Mouse (Mus musculus): Measurements from ENCODE around the gene Pf4. TPM values are rescaled to one million over a fixed set of nuclear protein-coding genes. Genes with fewer than 3 reads are reported as not detected.
"Not testable (repeated sequence)": the region's sequence is repeated elsewhere in the genome, so short reads cannot be mapped to it uniquely, and the experiment has no call there.

Pf4 gene
- total RNA-seq, 2 experiments from 2014 or later, result 7.0 to 12.9 TPM

- DNase-seq, result no peak
- intact Hi-C loops (cut with DNase I), result loop anchor here (5.0 kb wide), 1 partner anchor 124 kb away; no protein-coding TSS in a partner anchor
These were observed 13.7 kb downstream of the Pf4 start, which contains the start of gene Cxcl3 for GRCm38 (mm10) chr5:90785659-90786588. TSS of gene Cxcl3 (plus strand) at chr5:90786103.

- intact Hi-C loops (cut with DNase I), result loop anchor here (5.0 kb wide), 1 partner anchor 126 kb away; no protein-coding TSS in a partner anchor
- no peak for DNase-seq
These were observed 15.9 kb downstream of the Pf4 start for GRCm38 (mm10) chr5:90788114-90788513.

- intact Hi-C loops (cut with DNase I), result loop anchor here (5.0 kb wide), 1 partner anchor 127 kb away; no protein-coding TSS in a partner anchor
- DNase-seq, result no peak
These were observed 17.3 kb downstream of the Pf4 start for GRCm38 (mm10) chr5:90789306-90790073.

GRCm38 (mm10) chr5:90790074-90790502 lies 17.9 kb downstream of the Pf4 start:
- intact Hi-C loops (cut with DNase I), result no loop called here

GRCm38 (mm10) chr5:90794195-90794625 lies 22.0 kb downstream of the Pf4 start, which contains the start of gene Cxcl15:
TSS of gene Cxcl15 (plus strand) at chr5:90794534.
- DNase-seq, result no peak
- intact Hi-C loops (cut with DNase I), result no loop called here

More at GRCm38 (mm10) chr5:90790074-90790502, 17.9 kb downstream of the Pf4 start:
- DNase-seq, result no peak

GRCm38 (mm10) chr5:90795392-90795791 lies 23.2 kb downstream of the Pf4 start:
- intact Hi-C loops (cut with DNase I); DNase-seq: not testable (repeated sequence)

GRCm38 (mm10) chr5:90804574-90804973 lies 32.3 kb downstream of the Pf4 start:
- intact Hi-C loops (cut with DNase I), result no loop called here
- DNase-seq, result no peak

GRCm38 (mm10) chr5:90806050-90806449 lies 33.8 kb downstream of the Pf4 start:
- no peak for DNase-seq
- intact Hi-C loops (cut with DNase I), result no loop called here

GRCm38 (mm10) chr5:90807176-90807950 lies 35.1 kb downstream of the Pf4 start:
- no peak for DNase-seq
- intact Hi-C loops (cut with DNase I), result no loop called here

GRCm38 (mm10) chr5:90819756-90820155 lies 47.5 kb downstream of the Pf4 start:
- intact Hi-C loops (cut with DNase I), result no loop called here

More at GRCm38 (mm10) chr5:90819756-90820155, 47.5 kb downstream of the Pf4 start:
- no peak for DNase-seq

Small RNAs within 50 kb of the gene (microRNA-seq; reads per million reads assigned to microRNA genes)
- 0 reads per million in 2 experiments for gene Gm24322

Other genes starting within 250 kb of the Pf4 start
- not detected for gene 5830473C10Rik, start 211.3 kb upstream of the Pf4 start, total RNA-seq (2021)
- gene Rassf6, start 131.8 kb upstream of the Pf4 start, total RNA-seq (2021), result not detected
- gene Cxcl5, start 13.1 kb upstream of the Pf4 start, total RNA-seq (2021), result not detected
- under 1 TPM; 0.23 to 0.25 TPM for gene Ppbp, start 3.9 kb upstream of the Pf4 start, total RNA-seq (2021)
- not detected for gene Cxcl3, start 13.7 kb downstream of the Pf4 start, total RNA-seq (2021)
- gene Cxcl15, start 22.1 kb downstream of the Pf4 start, total RNA-seq (2021), result not detected
- under 1 TPM in 1 of 2 experiments, not detected in 1; 0.36 TPM for gene Cxcl1, start 118.8 kb downstream of the Pf4 start, total RNA-seq (2021)
- not detected for gene Cxcl2, start 131.4 kb downstream of the Pf4 start, total RNA-seq (2021)
- 1 to 10 TPM; 5.4 to 7.8 TPM for gene Mthfd2l, start 158.7 kb downstream of the Pf4 start, total RNA-seq (2021)